Mouse (Mus musculus) heart, embryonic 16.5 days (tissue): ENCODE data around the gene Dgki. TPM values are rescaled to one million over a fixed set of nuclear protein-coding genes. Genes with fewer than 3 reads are reported as not detected.

Source experiments
- ATAC-seq: fragments of 200-750 bp; cut with Nextera tagmentation; replicated peaks from 2 replicates; pipeline ENCODE4 v1.8.0; 2017; ENCODE audit warnings: moderate number of reproducible peaks; ENCODE audit not compliant: insufficient read depth, low FRiP score; ENCODE audit errors: extremely low read depth
- H3K27ac ChIP-seq: fragments of 300-500 bp; sonication (generic); 2 replicates; pipeline ENCODE4 v1.5.1; 2014; ENCODE audit warnings: mild to moderate bottlenecking, low read length, control low read depth, moderate library complexity
- H3K27me3 ChIP-seq: fragments of 300-500 bp; sonication (generic); 2 replicates; pipeline ENCODE4 v1.6.1; 2014; ENCODE audit warnings: low read length, mixed read lengths; ENCODE audit not compliant: control insufficient read depth, insufficient read depth
- H3K36me3 ChIP-seq: fragments of 300-500 bp; sonication (generic); 2 replicates; pipeline ENCODE4 v1.6.1; 2014; ENCODE audit not compliant: control insufficient read depth, insufficient read depth
- H3K4me1 ChIP-seq: fragments of 300-500 bp; sonication (generic); 2 replicates; pipeline ENCODE4 v1.6.1; 2014; ENCODE audit warnings: low read length, mixed read lengths; ENCODE audit not compliant: control insufficient read depth, insufficient read depth
- H3K4me2 ChIP-seq: fragments of 300-500 bp; sonication (generic); 2 replicates; pipeline ENCODE4 v1.6.1; 2014; ENCODE audit warnings: low read depth, mild to moderate bottlenecking, control low read depth, low read length
- H3K4me3 ChIP-seq: fragments of 300-500 bp; sonication (generic); 2 replicates; pipeline ENCODE4 v1.5.1; 2014; ENCODE audit warnings: mild to moderate bottlenecking, control low read depth, low read length
- H3K9ac ChIP-seq: fragments of 300-500 bp; sonication (generic); 2 replicates; pipeline ENCODE4 v1.6.1; 2014; ENCODE audit warnings: low read length, control low read depth
- H3K9me3 ChIP-seq: fragments of 300-500 bp; sonication (generic); replicated peaks from 2 replicates; pipeline ENCODE4 v1.6.1; 2016; ENCODE audit warnings: low read length; ENCODE audit not compliant: control insufficient read depth
- WGBS: fragments of 180-500 bp; shearing (Covaris S2); extraction: QIAGEN DNeasy Blood & Tissue Kit; methylation state at CpG from one replicate; pipeline ENCODE4 v1.1.7; 2014; 5-methylcytosine and 5-hydroxymethylcytosine counted together
- polyA plus RNA-seq: library from polyadenylated mRNA; unstranded; fragments of >200 nt; fragmentation: Nextera tagmentation; extraction: Ambion mirVana; gene quantifications from 2 replicates; pipeline ENCODE4 v1.2.1, GENCODE M21; 2015

The Dgki gene
- polyA plus RNA-seq, 1 experiment from 2014 or later, result 0.47 TPM

DNA sequence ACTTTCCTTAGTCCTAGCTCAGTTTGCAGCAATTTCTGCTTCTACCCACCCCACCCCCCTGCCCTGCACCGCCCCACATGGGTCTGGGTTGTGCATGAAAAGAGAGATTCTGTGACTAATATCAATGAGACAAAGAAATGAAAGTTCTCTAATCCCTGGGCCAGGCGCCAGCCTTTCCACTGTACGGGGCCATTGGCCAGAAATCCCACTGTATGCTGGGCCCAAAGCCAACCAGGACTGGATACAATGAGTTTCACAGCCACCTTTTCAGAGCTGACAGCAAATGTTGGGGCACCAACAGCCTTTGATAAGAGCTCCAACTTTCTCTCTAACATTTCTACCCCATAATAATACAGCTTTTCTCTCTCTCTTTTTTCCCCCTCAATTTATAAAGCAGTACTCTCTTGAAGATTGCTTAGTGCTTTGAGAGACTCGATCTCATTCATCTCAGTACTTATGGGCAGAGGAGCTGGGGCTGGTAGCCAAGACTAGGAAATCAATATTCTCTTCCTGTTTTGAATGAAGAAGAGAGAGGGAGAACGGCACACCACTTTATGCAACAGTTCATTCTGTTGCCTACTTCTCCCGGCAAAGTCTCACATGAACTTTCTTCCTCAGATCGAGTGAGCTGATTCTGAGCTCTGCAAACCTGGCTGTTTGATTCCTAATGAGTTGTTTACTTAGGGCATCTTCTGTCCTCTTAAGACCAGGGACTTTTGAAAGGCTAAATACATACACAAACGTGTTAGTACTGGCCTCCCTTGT is 480.8 kb downstream of the Dgki start:
- 0 out of 2 replicates have a peak, but pooled peaks cover 2% of the 10 kb centered on the region for H3K9me3 ChIP-seq
- peak overlapping the region; percentile 40 for H3K4me2 ChIP-seq
- H3K4me3 ChIP-seq, result no peak overlapping the region
- no peaks in the 10 kb centered on the region for H3K36me3 ChIP-seq
- H3K4me1 ChIP-seq, result peaks cover 13% of the 10 kb centered on the region
- 26% methylated on average over 8 of the region's 8 CpGs for WGBS
- H3K27me3 ChIP-seq, result no peaks in the 10 kb centered on the region
- peak overlapping the region; percentile 70 for H3K27ac ChIP-seq
- H3K9ac ChIP-seq, result 0 out of 2 replicates have a peak overlapping the region, but pooled peaks have one; percentile 5
- peak; percentile 86 for ATAC-seq

DNA sequence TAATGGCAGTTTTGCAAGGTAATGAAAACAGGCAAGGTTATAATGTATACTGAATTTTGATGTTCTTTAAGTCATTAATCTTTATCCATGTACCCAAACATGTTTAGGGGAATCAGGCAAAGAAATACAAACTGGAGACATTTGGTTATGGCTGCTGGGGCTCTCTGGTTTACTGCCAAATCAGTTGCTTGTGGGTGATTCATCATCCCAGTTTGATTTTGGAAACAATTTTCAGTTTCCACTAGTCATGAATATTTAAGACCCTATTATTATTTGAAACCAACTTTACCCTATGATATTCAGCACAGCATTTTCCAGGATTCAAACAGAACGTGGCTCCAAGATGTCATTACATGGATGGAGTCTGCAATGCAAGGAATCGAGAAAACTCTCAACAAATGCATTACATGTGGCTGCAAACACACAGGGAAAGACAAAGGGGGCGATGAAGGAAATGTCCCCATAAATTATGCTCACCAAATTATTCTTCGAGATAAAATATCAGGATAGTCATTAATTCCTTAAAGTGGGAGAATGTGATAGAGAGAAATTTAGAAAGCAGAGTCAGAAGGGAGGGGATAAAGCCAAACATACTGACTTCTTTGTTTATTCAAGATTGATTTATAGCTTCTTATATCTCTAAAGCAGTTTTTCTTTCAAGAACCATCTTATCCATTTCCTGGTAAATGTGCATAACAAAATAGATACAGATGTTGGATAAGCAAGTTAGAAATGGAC is 481.5 kb downstream of the Dgki start:
- H3K27ac ChIP-seq, result peak overlapping the region; percentile 70
- 59% methylated on average over 4 of the region's 4 CpGs for WGBS
- no peak for ATAC-seq

DNA sequence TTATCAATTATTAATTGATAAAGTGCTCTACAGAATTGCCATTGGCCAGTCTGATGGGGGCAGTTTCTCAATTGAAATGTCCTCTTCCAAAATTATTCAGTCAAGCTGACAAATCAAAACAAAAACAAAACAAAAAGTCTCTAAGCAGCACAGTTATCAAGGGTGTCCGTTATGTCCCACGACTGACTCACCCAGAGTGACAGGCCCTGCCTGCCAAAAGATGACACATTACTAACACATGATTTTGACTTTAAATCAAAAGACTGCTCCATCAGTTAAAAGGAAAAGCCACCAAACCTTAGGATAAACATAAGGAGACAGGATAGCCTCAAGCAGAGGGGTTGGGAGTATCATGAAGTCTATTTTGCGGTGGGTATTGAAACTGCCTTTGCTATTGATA is 483.3 kb downstream of the Dgki start:
- WGBS, result 70% methylated on average over 3 of the region's 3 CpGs
- Histone ChIP-seq H3K4me2 (no peak overlapping the region), H3K9me3 (0 out of 2 replicates have a peak, but pooled peaks cover 2% of the 10 kb centered on the region), H3K9ac (no peak overlapping the region), H3K4me1 (peaks cover 13% of the 10 kb centered on the region), H3K4me3 (no peak overlapping the region), H3K36me3 (no peaks in the 10 kb centered on the region), H3K27ac (no peak overlapping the region), H3K27me3 (no peaks in the 10 kb centered on the region)
- ATAC-seq, result no peak

More for the DNA sequence above, 481.5 kb downstream of the Dgki start:
- Histone ChIP-seq H3K9ac (no peak overlapping the region), H3K4me3 (no peak overlapping the region), H3K27me3 (no peaks in the 10 kb centered on the region), H3K9me3 (0 out of 2 replicates have a peak, but pooled peaks cover 2% of the 10 kb centered on the region), H3K4me1 (peaks cover 13% of the 10 kb centered on the region), H3K4me2 (peak overlapping the region; percentile 40; the same call in 1 of the 2 replicates), H3K36me3 (no peaks in the 10 kb centered on the region)

DNA sequence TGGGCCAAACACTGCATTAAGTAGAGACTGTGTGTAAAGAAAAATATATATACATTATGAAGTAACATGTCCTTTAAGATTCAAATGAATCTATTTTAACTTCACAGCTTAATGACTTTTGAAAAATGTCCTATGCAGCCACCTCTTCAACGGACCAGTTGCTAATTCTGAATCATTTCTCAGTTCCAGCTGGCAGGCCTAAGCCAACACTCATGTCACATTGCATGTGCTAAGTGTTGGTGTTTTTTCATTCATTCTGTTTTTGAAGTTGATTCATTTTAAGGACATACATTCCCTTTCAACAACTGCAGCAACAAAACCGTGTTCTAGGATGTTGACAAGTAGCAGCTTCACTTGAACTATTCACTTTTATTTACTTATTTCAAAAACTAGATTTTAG is 484.0 kb downstream of the Dgki start:
- H3K4me3 ChIP-seq, result no peak overlapping the region
- H3K9ac ChIP-seq, result no peak overlapping the region
- WGBS, result 55% methylated on average over 2 of the region's 2 CpGs
- H3K9me3 ChIP-seq, result 0 out of 2 replicates have a peak, but pooled peaks cover 2% of the 10 kb centered on the region
- no peaks in the 10 kb centered on the region for H3K27me3 ChIP-seq
- H3K4me2 ChIP-seq, result no peak overlapping the region
- H3K27ac ChIP-seq, result no peak overlapping the region
- no peaks in the 10 kb centered on the region for H3K36me3 ChIP-seq
- peaks cover 13% of the 10 kb centered on the region for H3K4me1 ChIP-seq
- ATAC-seq, result no peak

DNA sequence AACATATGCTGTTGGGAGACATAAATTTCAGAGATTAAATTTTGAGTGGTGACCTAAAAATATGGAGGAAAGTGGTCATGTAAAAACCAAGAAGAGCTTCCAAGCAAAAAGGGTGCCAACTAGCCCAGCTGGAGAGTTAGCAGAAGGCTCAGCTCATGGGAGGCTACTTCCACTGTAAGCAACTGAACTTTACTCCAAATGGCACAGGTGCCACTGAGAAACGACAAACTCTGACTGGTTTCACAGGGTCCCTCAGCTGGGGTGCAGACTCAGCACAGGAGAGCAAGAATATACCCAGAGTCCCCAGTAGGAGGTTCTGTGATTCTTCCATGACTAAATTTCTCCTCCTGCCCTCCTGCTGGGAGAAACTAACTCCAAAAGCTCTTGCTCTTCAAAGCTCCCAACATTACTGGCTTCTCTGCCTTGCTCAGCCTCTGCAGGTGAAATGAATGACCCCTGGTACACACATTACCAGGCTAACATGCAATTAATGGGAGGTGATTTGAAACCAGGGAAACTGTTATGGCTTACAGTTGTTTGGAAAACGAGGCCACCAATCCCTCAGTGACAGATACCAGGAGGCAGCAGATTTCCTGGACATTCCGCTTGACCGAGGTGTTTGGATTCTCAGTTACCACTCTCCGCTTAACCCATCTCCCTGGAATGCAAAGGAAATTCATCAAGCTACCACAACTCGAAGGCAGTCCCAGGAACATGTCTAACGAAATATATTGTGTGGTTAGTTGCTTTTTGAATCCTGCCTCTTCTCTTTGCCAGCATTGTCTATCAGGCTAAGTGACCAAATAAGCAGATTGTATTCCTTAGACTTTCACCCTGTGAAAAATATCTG is 487.1 kb downstream of the Dgki start:
- 63% methylated on average over 7 of the region's 7 CpGs for WGBS
- Histone ChIP-seq H3K4me2 (no peak overlapping the region), H3K9me3 (0 out of 2 replicates have a peak, but pooled peaks cover 2% of the 10 kb centered on the region), H3K9ac (no peak overlapping the region), H3K36me3 (no peaks in the 10 kb centered on the region), H3K27me3 (no peaks in the 10 kb centered on the region), H3K4me1 (peaks cover 4% of the 10 kb centered on the region; the same call in 1 of the 2 replicates), H3K27ac (no peak overlapping the region), H3K4me3 (no peak overlapping the region)
- ATAC-seq, result no peak

GRCm38 (mm10) chr6:36810448-36810847 is 489.5 kb downstream of the Dgki start:
- no peaks in the 10 kb centered on the region for H3K9me3 ChIP-seq
- peak overlapping the region; percentile 75 for H3K4me2 ChIP-seq
- H3K27ac ChIP-seq, result no peak overlapping the region; the same call in 1 of the 2 replicates
- peak overlapping the region; percentile 77; the same call in 1 of the 2 replicates for H3K9ac ChIP-seq
- WGBS, result 17% methylated on average over 5 of the region's 5 CpGs
- H3K4me3 ChIP-seq, result peak overlapping the region; percentile 66
- peaks cover 8% of the 10 kb centered on the region for H3K4me1 ChIP-seq
- no peaks in the 10 kb centered on the region for H3K27me3 ChIP-seq
- no peaks in the 10 kb centered on the region for H3K36me3 ChIP-seq
- ATAC-seq, result 0 out of 2 replicates have a peak, but pooled peaks have one; percentile 38

- Histone ChIP-seq H3K27ac (peak within 1 kb of the TSS; percentile 61), H3K27me3 (no peaks in the 10 kb centered on the region), H3K9me3 (no peaks in the 10 kb centered on the region), H3K4me1 (peaks cover 8% of the 10 kb centered on the region), H3K4me2 (peak within 1 kb of the TSS; percentile 75), H3K4me3 (peak within 1 kb of the TSS; percentile 66), H3K36me3 (no peaks in the 10 kb centered on the region), H3K9ac (peak within 1 kb of the TSS; percentile 77)
- 2% methylated on average over 15 of the region's 15 CpGs for WGBS
- peak; percentile 77 for ATAC-seq
Measured at GRCm38 (mm10) chr6:36809747-36810285, 490.2 kb downstream of the Dgki start, which contains the start of gene Ptn. Ptn (minus strand) TSS chr6:36810220.

DNA sequence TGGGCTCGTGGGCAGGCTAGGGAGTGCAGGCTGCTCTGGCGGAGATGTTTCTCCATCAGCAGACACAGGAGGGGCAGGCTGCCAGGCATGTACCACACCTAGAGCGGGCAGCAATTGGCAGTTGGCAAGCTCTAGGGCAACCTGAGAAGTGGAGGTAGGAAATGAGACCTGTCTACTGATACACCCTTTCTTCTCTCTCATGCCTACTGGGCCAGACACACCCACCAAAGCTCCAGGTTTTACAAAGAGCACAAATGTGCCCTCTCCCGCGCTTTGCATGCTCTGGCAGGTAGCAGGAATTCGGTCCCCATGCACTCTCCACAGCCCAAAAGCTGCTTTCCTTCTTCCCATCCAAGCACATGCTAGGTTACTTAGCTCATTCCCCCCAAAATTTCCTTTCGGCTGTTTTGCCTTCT is 490.7 kb downstream of the Dgki start:
- no peak for ATAC-seq
- Histone ChIP-seq H3K36me3 (no peaks in the 10 kb centered on the region), H3K9me3 (no peaks in the 10 kb centered on the region), H3K27ac (peak overlapping the region; percentile 61), H3K4me1 (peaks cover 8% of the 10 kb centered on the region), H3K27me3 (no peaks in the 10 kb centered on the region), H3K4me2 (peak overlapping the region; percentile 75), H3K4me3 (peak overlapping the region; percentile 66), H3K9ac (peak overlapping the region; percentile 77)
- 16% methylated on average over 7 of the region's 7 CpGs for WGBS
